Mouse (Mus musculus): ENCODE results near the gene Arrb1. TPM values are rescaled to one million over a fixed set of nuclear protein-coding genes. Genes with fewer than 3 reads are reported as not detected.

Arrb1 gene
- polyA plus RNA-seq, 1 experiment from 2014 or later, result 4.5 TPM

DNA sequence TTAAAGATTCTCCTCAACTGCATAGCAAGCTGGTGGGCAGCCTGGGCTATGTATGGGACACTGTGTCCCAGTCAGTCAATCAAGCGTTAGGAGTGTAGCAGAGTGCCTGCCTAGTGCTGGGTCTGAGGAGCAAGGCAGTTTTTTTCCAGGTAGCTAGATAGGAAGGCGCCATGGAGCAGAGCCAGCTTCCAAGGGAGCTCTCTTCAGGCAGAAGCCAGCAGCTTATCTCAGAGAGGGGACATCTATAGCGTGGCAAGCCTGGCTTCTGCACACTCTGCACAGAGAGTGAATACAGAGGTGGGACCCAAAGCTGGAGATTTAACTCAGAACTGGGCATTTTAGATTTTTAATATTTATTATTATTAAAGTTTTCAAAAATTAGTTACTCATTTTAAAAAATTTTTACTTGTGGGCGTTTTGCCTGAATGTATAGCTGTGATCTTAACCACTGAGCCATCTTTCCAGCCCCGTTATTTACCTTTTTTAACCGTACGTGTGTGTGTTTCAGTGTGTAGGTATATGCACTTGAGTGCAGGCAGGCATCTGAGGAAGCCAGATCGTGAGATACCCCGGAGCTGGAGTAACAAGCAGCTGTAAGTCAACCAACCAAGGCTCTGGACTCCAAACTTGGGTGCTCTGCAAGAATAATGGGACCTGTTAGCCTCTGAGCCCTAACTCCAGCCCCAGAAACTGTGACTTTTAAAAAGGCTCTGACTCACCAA lies 19.0 kb upstream of the Arrb1 start:
- DNase-seq (ENCODE audit: low spot score) (no peak), ATAC-seq (ENCODE audit: low FRiP score) (no peak)
- Histone ChIP-seq H3K27me3 (ENCODE audit: control insufficient read depth, insufficient read depth, low read length) (no peaks in the 10 kb centered on the region), H3K9ac (ENCODE audit: low read depth, low read length) (no peak overlapping the region), H3K4me1 (replicated peaks; ENCODE audit: control insufficient read depth, insufficient read depth, low read length) (no peaks in the 10 kb centered on the region), H3K4me3 (ENCODE audit: low read depth, low read length) (no peak overlapping the region), H3K4me2 (replicated peaks; ENCODE audit: low read depth, low read length) (no peak overlapping the region), H3K27ac (ENCODE audit: low read depth, low read length) (no peak overlapping the region), H3K9me3 (ENCODE audit: control insufficient read depth, low read length) (no peaks in the 10 kb centered on the region), H3K36me3 (ENCODE audit: control insufficient read depth, insufficient read depth, low read length) (no peaks in the 10 kb centered on the region)
- 90% methylated on average over 9 of the region's 9 CpGs for WGBS

DNA sequence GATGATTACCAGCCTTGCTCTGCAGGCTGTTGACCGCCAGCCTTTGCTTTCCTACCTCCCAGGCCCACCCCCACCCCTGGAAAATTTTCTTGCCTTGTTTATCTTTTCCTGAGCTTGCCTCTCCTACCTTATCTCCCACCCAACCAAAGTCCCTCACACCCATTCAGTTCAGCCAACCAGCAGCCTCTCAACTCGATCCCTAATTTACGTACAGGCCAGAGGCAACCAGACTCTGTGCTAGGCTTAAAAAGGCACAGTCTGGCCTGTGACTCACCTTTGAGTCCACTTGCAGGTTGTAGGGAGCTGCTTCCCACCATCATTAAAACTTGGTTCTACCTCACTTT lies 18.5 kb upstream of the Arrb1 start:
- no peak for DNase-seq (ENCODE audit: low spot score)
- ATAC-seq (ENCODE audit: low FRiP score), result no peak
- no peak overlapping the region for H3K9ac ChIP-seq (ENCODE audit: low read depth, low read length)
- no peak overlapping the region for H3K27ac ChIP-seq (ENCODE audit: low read depth, low read length)
- WGBS, result 76% methylated on average over 3 of the region's 3 CpGs
- H3K36me3 ChIP-seq (ENCODE audit: control insufficient read depth, insufficient read depth, low read length), result no peaks in the 10 kb centered on the region
- no peak overlapping the region for H3K4me2 ChIP-seq (replicated peaks; ENCODE audit: low read depth, low read length)
- H3K4me3 ChIP-seq (ENCODE audit: low read depth, low read length), result no peak overlapping the region
- no peaks in the 10 kb centered on the region for H3K9me3 ChIP-seq (ENCODE audit: control insufficient read depth, low read length)
- no peaks in the 10 kb centered on the region for H3K27me3 ChIP-seq (ENCODE audit: control insufficient read depth, insufficient read depth, low read length)
- no peaks in the 10 kb centered on the region for H3K4me1 ChIP-seq (replicated peaks; ENCODE audit: control insufficient read depth, insufficient read depth, low read length)

GRCm38 (mm10) chr7:99518954-99519644 lies 16.2 kb upstream of the Arrb1 start:
- H3K27ac ChIP-seq (ENCODE audit: low read depth, low read length), result no peak overlapping the region
- no peaks in the 10 kb centered on the region for H3K27me3 ChIP-seq (ENCODE audit: control insufficient read depth, insufficient read depth, low read length)
- no peak overlapping the region for H3K9ac ChIP-seq (ENCODE audit: low read depth, low read length)
- H3K4me2 ChIP-seq (replicated peaks; ENCODE audit: low read depth, low read length), result no peak overlapping the region
- 64% methylated on average over 4 of the region's 4 CpGs for WGBS
- H3K4me3 ChIP-seq (ENCODE audit: low read depth, low read length), result no peak overlapping the region
- H3K36me3 ChIP-seq (ENCODE audit: control insufficient read depth, insufficient read depth, low read length), result no peaks in the 10 kb centered on the region
- DNase-seq (ENCODE audit: low spot score), result no peak
- ATAC-seq (ENCODE audit: low FRiP score), result no peak
- no peaks in the 10 kb centered on the region for H3K9me3 ChIP-seq (ENCODE audit: control insufficient read depth, low read length)
- H3K4me1 ChIP-seq (replicated peaks; ENCODE audit: control insufficient read depth, insufficient read depth, low read length), result no peaks in the 10 kb centered on the region

GRCm38 (mm10) chr7:99523121-99523520 lies 12.1 kb upstream of the Arrb1 start:
- Histone ChIP-seq H3K9me3 (ENCODE audit: control insufficient read depth, low read length) (no peaks in the 10 kb centered on the region), H3K4me2 (replicated peaks; ENCODE audit: low read depth, low read length) (no peak overlapping the region), H3K36me3 (ENCODE audit: control insufficient read depth, insufficient read depth, low read length) (no peaks in the 10 kb centered on the region), H3K4me3 (ENCODE audit: low read depth, low read length) (no peak overlapping the region), H3K4me1 (replicated peaks; ENCODE audit: control insufficient read depth, insufficient read depth, low read length) (no peaks in the 10 kb centered on the region), H3K27ac (ENCODE audit: low read depth, low read length) (no peak overlapping the region), H3K27me3 (ENCODE audit: control insufficient read depth, insufficient read depth, low read length) (no peaks in the 10 kb centered on the region), H3K9ac (ENCODE audit: low read depth, low read length) (no peak overlapping the region)
- 84% methylated on average over 8 of the region's 8 CpGs for WGBS
- DNase-seq (ENCODE audit: low spot score) (no peak), ATAC-seq (ENCODE audit: low FRiP score) (no peak)

- no peaks in the 10 kb centered on the region for H3K9me3 ChIP-seq (ENCODE audit: control insufficient read depth, low read length)
- no peaks in the 10 kb centered on the region for H3K27me3 ChIP-seq (ENCODE audit: control insufficient read depth, insufficient read depth, low read length)
- ATAC-seq (ENCODE audit: low FRiP score) (no peak), DNase-seq (ENCODE audit: low spot score) (no peak)
- 86% methylated on average over 1 of the region's 1 CpGs for WGBS
- H3K9ac ChIP-seq (ENCODE audit: low read depth, low read length), result no peak overlapping the region
- H3K36me3 ChIP-seq (ENCODE audit: control insufficient read depth, insufficient read depth, low read length), result no peaks in the 10 kb centered on the region
- H3K4me2 ChIP-seq (replicated peaks; ENCODE audit: low read depth, low read length), result no peak overlapping the region
- H3K27ac ChIP-seq (ENCODE audit: low read depth, low read length), result no peak overlapping the region
- H3K4me1 ChIP-seq (replicated peaks; ENCODE audit: control insufficient read depth, insufficient read depth, low read length), result no peaks in the 10 kb centered on the region
- no peak overlapping the region for H3K4me3 ChIP-seq (ENCODE audit: low read depth, low read length)
Observed at GRCm38 (mm10) chr7:99523837-99524236, 11.4 kb upstream of the Arrb1 start.

GRCm38 (mm10) chr7:99528547-99528946 lies 6.7 kb upstream of the Arrb1 start:
- no peak overlapping the region for H3K27ac ChIP-seq (ENCODE audit: low read depth, low read length)
- no peak overlapping the region for H3K9ac ChIP-seq (ENCODE audit: low read depth, low read length)
- no peak overlapping the region for H3K4me3 ChIP-seq (ENCODE audit: low read depth, low read length)
- no peaks in the 10 kb centered on the region for H3K4me1 ChIP-seq (replicated peaks; ENCODE audit: control insufficient read depth, insufficient read depth, low read length)
- ATAC-seq (ENCODE audit: low FRiP score) (no peak), DNase-seq (ENCODE audit: low spot score) (no peak)
- H3K9me3 ChIP-seq (ENCODE audit: control insufficient read depth, low read length), result no peaks in the 10 kb centered on the region
- H3K36me3 ChIP-seq (ENCODE audit: control insufficient read depth, insufficient read depth, low read length), result no peaks in the 10 kb centered on the region
- H3K27me3 ChIP-seq (ENCODE audit: control insufficient read depth, insufficient read depth, low read length), result no peaks in the 10 kb centered on the region
- 68% methylated on average over 2 of the region's 2 CpGs for WGBS
- H3K4me2 ChIP-seq (replicated peaks; ENCODE audit: low read depth, low read length), result no peak overlapping the region

DNA sequence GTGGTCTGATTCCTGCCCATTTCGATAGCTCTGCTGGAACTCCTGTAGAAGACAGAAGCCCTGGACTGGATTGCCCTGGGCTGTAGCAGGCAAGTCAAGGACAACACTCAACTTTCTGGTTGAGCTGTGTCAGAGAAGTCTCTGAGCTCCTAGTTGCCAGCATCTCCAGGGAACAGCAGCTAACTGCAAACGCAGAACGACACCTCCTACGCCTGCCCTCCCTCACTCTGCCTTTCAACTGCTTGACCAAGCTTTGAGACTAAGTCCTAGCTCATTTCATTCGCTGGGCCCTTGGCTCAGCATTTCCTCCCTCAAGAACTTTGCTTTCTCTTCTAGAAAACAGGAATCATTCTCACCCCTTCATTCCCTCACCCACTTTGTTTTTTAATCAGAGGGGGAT lies 5.9 kb upstream of the Arrb1 start:
- DNase-seq (ENCODE audit: low spot score) (no peak), ATAC-seq (ENCODE audit: low FRiP score) (no peak)
- no peak overlapping the region for H3K9ac ChIP-seq (ENCODE audit: low read depth, low read length)
- H3K4me2 ChIP-seq (replicated peaks; ENCODE audit: low read depth, low read length), result no peak overlapping the region
- no peaks in the 10 kb centered on the region for H3K9me3 ChIP-seq (ENCODE audit: control insufficient read depth, low read length)
- no peaks in the 10 kb centered on the region for H3K27me3 ChIP-seq (ENCODE audit: control insufficient read depth, insufficient read depth, low read length)
- 52% methylated on average over 5 of the region's 5 CpGs for WGBS
- H3K4me1 ChIP-seq (replicated peaks; ENCODE audit: control insufficient read depth, insufficient read depth, low read length), result no peaks in the 10 kb centered on the region
- no peaks in the 10 kb centered on the region for H3K36me3 ChIP-seq (ENCODE audit: control insufficient read depth, insufficient read depth, low read length)
- H3K4me3 ChIP-seq (ENCODE audit: low read depth, low read length), result no peak overlapping the region
- no peak overlapping the region for H3K27ac ChIP-seq (ENCODE audit: low read depth, low read length)

DNA sequence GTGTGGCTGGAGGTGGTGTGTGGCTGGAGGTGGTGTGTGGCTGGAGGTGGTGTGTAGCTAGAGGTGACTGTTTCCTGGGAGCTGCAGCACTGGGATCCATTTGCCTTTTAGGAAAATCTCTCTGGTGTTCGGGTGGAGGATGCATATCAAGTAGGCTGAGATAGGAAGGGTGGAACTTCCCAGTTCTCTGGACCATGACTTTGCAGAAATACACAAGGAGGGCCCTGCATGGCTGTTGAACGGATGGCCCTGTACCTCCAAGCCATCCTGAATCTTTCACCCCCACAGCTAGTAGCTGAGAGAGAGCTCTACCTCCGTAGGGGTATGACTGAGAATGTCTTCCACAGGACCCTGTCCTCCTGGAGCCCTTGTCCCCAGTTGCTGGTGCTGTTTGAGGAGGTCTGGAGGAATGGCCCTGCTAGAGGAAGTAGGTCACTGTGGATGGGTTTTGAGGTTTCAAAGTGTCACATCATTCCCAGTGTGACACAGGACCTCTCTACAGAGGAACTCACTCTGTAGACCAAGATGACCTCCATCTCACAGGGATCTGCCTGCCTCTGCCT lies 3.8 kb upstream of the Arrb1 start:
- no peaks in the 10 kb centered on the region for H3K36me3 ChIP-seq (ENCODE audit: control insufficient read depth, insufficient read depth, low read length)
- no peaks in the 10 kb centered on the region for H3K27me3 ChIP-seq (ENCODE audit: control insufficient read depth, insufficient read depth, low read length)
- 86% methylated on average over 3 of the region's 3 CpGs for WGBS

GRCm38 (mm10) chr7:99532526-99532925 lies 2.7 kb upstream of the Arrb1 start:
- Histone ChIP-seq H3K27ac (ENCODE audit: low read depth, low read length) (no peak overlapping the region), H3K9me3 (ENCODE audit: control insufficient read depth, low read length) (no peaks in the 10 kb centered on the region), H3K9ac (ENCODE audit: low read depth, low read length) (no peak overlapping the region), H3K27me3 (ENCODE audit: control insufficient read depth, insufficient read depth, low read length) (no peaks in the 10 kb centered on the region), H3K4me3 (ENCODE audit: low read depth, low read length) (no peak overlapping the region), H3K4me1 (replicated peaks; ENCODE audit: control insufficient read depth, insufficient read depth, low read length) (0 out of 2 replicates have a peak, but pooled peaks cover 8% of the 10 kb centered on the region), H3K36me3 (ENCODE audit: control insufficient read depth, insufficient read depth, low read length) (no peaks in the 10 kb centered on the region), H3K4me2 (replicated peaks; ENCODE audit: low read depth, low read length) (no peak overlapping the region)
- WGBS, result 92% methylated on average over 4 of the region's 4 CpGs
- no peak for ATAC-seq (ENCODE audit: low FRiP score)
- DNase-seq (ENCODE audit: low spot score), result no peak

More for the DNA sequence above, 3.8 kb upstream of the Arrb1 start:
- H3K4me1 ChIP-seq (replicated peaks; ENCODE audit: control insufficient read depth, insufficient read depth, low read length), result 0 out of 2 replicates have a peak, but pooled peaks cover 4% of the 10 kb centered on the region
- no peak overlapping the region for H3K9ac ChIP-seq (ENCODE audit: low read depth, low read length)
- ATAC-seq (ENCODE audit: low FRiP score), result no peak
- no peak overlapping the region for H3K4me3 ChIP-seq (ENCODE audit: low read depth, low read length)
- H3K9me3 ChIP-seq (ENCODE audit: control insufficient read depth, low read length), result no peaks in the 10 kb centered on the region
- no peak overlapping the region for H3K4me2 ChIP-seq (replicated peaks; ENCODE audit: low read depth, low read length)
- DNase-seq (ENCODE audit: low spot score), result no peak
- H3K27ac ChIP-seq (ENCODE audit: low read depth, low read length), result no peak overlapping the region
